Mouse (Mus musculus) cerebellum, adult 9-11 months (tissue): ENCODE results near the gene Rcn3.

Experiments used
- DNase-seq: peaks from one replicate; pipeline ENCODE4 v3.0.0; 2022

The Rcn3 gene

GRCm38 (mm10) chr7:45046853-45047350 lies 45.1 kb downstream of the Rcn3 start:
- no peak for DNase-seq

GRCm38 (mm10) chr7:45045741-45046140 lies 46.3 kb downstream of the Rcn3 start:
- no peak for DNase-seq

- DNase-seq, result no peak
These were observed 48.7 kb downstream of the Rcn3 start for GRCm38 (mm10) chr7:45043307-45043706.

- DNase-seq, result no peak
These were observed 51.2 kb downstream of the Rcn3 start for GRCm38 (mm10) chr7:45040851-45041250.

- DNase-seq, result no peak
These were observed 53.6 kb downstream of the Rcn3 start for GRCm38 (mm10) chr7:45038411-45038810.

GRCm38 (mm10) chr7:45037720-45038361 lies 54.2 kb downstream of the Rcn3 start:
- DNase-seq, result no peak

GRCm38 (mm10) chr7:45036702-45037101 lies 55.3 kb downstream of the Rcn3 start:
- no peak for DNase-seq

GRCm38 (mm10) chr7:45035631-45036030 lies 56.4 kb downstream of the Rcn3 start:
- DNase-seq, result no peak

GRCm38 (mm10) chr7:45033722-45034359 lies 58.2 kb downstream of the Rcn3 start:
- no peak for DNase-seq
